Mouse (Mus musculus) thymus, adult 18-20 months (tissue): ENCODE results near the gene Rxfp3.
A peak's percentile ranks its signal among the peaks of the same experiment; 100 is the strongest.

ENCODE experiments used
- DNase-seq, 2 experiments: peaks; one replicate each; pipeline ENCODE4 v3.0.0; 2022; ENCODE audit warnings: mixed read lengths in 2 of 2

The Rxfp3 gene

DNA sequence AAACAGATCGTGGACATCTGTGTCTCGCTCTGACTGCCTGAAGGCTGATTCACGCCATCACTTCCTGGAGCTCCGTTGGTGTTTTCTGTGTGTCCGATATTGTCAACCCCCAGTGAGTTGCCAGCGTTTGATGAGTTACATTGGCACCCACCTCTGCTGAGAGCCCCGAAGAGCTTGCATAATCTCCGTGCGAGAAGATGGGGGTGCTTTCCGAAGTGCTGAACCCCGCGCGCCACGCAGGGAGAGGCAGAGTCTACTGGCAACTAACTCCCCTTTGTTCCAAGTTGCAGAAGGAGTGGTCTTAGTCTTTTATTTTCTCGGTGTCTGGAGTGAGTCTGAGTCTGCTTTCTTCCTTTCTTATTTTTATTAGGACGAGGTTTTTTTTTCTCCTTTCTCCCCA, at the start of gene Rxfp3:
Gene Rxfp3 (minus strand): TSS at position 281 of the 400 bp plus-strand sequence.
- no peak for DNase-seq

DNA sequence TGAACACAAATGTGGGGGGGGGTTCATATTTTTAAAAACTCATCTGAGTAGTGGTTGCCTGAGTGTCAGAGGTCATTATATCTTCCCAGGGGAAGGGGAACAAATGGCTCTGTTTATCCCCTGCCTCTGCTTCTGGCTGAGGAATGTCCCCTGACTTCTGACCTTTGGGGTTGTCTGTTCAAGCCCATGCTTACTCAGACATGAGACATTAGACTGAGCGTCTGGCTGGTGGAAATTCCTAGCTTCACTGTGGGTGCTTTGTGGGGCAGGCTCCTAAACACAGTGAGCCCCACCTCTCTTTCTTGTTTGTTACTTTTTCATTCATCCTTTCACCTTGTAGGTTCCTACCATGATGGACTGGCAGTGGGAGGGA, 47.2 kb upstream of the Rxfp3 start:
- no peak for DNase-seq

GRCm38 (mm10) chr15:11084241-11084992, 46.6 kb upstream of the Rxfp3 start:
- no peak for DNase-seq

GRCm38 (mm10) chr15:11083678-11084077, 45.9 kb upstream of the Rxfp3 start:
- DNase-seq = no peak

DNA sequence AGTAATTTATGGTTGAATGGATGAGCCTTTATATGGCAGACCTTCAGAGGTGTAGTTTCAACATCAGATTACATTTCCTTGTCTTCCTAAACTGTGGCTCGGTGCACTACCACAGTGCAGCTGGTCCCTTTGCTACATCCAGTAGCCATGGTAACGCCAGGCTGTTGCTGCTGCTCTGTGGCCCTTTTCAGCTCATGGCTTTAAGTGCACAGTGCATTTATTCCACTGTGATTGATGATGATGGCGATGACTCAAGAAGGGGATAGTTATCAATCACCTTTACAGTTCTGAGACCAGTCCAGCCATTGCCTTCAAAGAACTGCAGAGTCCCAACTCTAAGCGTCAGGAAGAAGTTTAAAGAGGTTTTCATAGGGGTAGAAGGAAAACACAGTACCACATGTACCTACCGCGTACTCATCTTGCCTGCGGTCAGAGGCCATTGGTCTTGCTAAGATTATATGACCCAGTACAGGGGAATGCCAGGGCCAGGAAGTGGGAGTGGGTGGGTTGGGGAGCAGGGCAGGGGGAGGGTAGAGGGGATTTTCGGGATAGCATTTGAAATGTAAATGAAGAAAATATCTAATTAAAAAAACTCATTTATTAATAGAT, 45.3 kb upstream of the Rxfp3 start:
- DNase-seq = no peak

GRCm38 (mm10) chr15:11075726-11076361, 38.1 kb upstream of the Rxfp3 start:
- no peak for DNase-seq

DNA sequence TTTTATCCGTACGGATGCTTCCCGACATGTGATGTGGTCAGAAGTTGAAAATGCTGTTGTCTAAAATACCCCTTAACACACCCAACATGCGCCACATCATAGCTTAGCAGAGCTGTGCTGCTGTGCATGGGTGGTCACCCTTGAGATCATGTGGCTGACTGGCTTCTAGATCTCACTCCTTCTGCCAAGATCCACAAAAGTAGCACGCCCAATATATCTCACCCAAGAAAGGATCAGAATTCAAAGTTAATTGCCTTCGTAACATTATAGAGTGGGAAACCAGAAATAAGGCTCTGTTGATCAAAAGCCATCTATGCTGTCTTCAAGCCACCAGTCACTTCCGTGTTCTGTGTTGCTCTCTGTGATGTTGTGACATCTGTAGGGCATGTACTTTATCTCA, 30.1 kb upstream of the Rxfp3 start:
- DNase-seq = no peak

- DNase-seq = no peak
Measured at GRCm38 (mm10) chr15:11066299-11066698, 28.5 kb upstream of the Rxfp3 start.

GRCm38 (mm10) chr15:11065528-11066171, 27.9 kb upstream of the Rxfp3 start:
- no peak for DNase-seq

GRCm38 (mm10) chr15:11064558-11065411, 27.0 kb upstream of the Rxfp3 start, which contains the start of gene Adamts12:
Adamts12 (plus strand) TSS chr15:11064790.
- DNase-seq = peak in 1 of 2 experiments; percentile 2

- no peak for DNase-seq
Measured at GRCm38 (mm10) chr15:11064160-11064557, 26.4 kb upstream of the Rxfp3 start.

DNA sequence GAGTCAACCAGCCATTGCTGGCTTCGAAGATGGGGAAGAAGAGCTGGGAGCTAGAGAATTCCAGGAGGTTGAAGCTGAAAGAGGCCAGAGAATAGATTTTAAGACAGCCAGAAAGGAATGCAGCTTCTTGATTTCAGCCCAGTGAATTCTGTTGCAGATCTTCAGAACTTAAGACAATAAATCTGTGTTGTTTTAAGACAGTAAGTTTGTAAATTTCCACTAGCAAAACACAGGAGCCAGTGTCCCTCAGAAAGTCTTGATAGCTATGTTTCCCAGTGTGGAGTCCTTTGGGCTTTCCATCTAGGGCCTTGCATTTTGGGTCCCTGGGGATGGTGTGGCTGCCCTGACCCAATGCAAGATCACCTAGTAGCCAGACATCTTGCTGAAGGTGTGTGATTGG, 25.1 kb upstream of the Rxfp3 start:
- DNase-seq = no peak

- DNase-seq = no peak
Measured at GRCm38 (mm10) chr15:11054440-11055080, 16.8 kb upstream of the Rxfp3 start.

GRCm38 (mm10) chr15:11053678-11054439, 16.1 kb upstream of the Rxfp3 start:
- DNase-seq = no peak

- DNase-seq = no peak
Measured at GRCm38 (mm10) chr15:11042828-11043227, 5.0 kb upstream of the Rxfp3 start.

- DNase-seq = no peak
Measured at GRCm38 (mm10) chr15:11041229-11041628, 3.4 kb upstream of the Rxfp3 start.

- DNase-seq = no peak
Measured at GRCm38 (mm10) chr15:11040067-11040466, 2.3 kb upstream of the Rxfp3 start.

GRCm38 (mm10) chr15:11038476-11038875, 685 bp upstream of the Rxfp3 start:
- no peak for DNase-seq

GRCm38 (mm10) chr15:11037376-11037695, 455 bp downstream of the Rxfp3 start:
- no peak for DNase-seq

DNA sequence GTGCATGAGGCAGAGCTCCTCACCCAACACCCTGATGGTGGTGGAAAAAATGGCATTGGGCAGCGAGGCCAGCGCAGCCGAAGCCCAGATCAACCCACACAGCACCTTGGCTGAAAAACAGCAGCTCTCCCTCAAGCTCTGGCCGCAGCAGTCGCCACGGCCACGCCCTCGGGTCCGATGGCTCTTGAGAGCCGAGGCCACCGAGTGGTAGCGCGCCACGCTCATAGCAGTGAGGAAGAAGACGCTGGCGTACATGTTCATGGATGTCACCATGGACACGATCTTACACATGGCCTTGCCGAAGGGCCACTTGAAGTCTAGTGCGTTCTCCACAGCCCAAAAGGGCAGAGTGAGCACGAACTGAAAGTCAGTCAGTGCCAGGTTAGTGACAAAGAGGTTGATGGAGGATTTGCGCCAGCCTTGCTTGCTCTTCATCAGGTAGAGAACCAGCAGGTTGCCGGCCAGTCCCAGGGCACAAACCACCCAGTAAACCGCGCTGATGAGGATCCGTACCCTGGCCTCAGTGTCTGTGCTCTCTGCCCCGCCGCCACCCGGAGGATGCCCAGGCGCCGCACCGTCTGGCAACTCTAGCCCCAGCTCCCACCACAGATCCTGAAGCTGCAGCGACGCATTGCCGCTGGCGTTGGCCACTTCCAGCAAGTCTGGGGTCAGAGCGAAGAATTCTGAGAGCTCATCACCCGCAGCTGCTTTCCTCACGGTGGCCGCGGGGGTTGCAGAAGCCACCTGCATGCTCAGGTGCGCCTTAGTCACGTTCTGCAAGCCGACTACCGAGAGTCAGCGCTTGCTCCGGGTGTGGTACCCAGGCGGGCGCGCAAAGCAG, 1.0 kb downstream of the Rxfp3 start:
- DNase-seq = no peak
